16 mouse cellular contexts compared by ENCODE assay signal in genomic region chr5:110875286-110875685, GRCm38 (mm10). TPM values are rescaled to one million over a fixed set of nuclear protein-coding genes. Genes with fewer than 3 reads are reported as not detected.
A peak's percentile ranks its signal among the peaks of the same experiment; 100 is the strongest.
DNase-seq lines count a peak whose midpoint lies in the region; ATAC-seq lines count a peak whose summit lies in the region.
"Had no signal": no experiment of that assay in that cellular context is flagged by ENCODE, and none has a peak within 500 bp of the region (broad histone marks: within the 10 kb centered on the region; RNA-seq: fewer than 3 reads in every experiment).

No protein-coding gene starts in this region.

- H3K36me3 ChIP-seq in heart, embryonic 13.5 days = peaks cover 28% of the 10 kb centered on the region
- H3K36me3 ChIP-seq in midbrain, embryonic 10.5 days = peaks cover 51% of the 10 kb centered on the region
- no peaks in the 10 kb centered on the region for H3K36me3 ChIP-seq in midbrain, embryonic 14.5 days (ENCODE audit: control insufficient read depth, insufficient read depth, low read length)
- H3K36me3 ChIP-seq in limb, embryonic 13.5 days = peaks cover 18% of the 10 kb centered on the region; the same call in 1 of the 2 replicates
- peaks cover 56% of the 10 kb centered on the region for H3K36me3 ChIP-seq in liver, embryonic 13.5 days
- H3K36me3 ChIP-seq: neural tube, embryonic 15.5 days had no signal

- no peak overlapping the region for H3K4me3 ChIP-seq in heart, embryonic 13.5 days
- H3K4me3 ChIP-seq in midbrain, embryonic 10.5 days = no peak overlapping the region
- no peak overlapping the region for H3K4me3 ChIP-seq in midbrain, embryonic 14.5 days (replicated peaks; ENCODE audit: low read depth, low read length)
- H3K4me3 ChIP-seq in limb, embryonic 13.5 days = no peak overlapping the region
- no peak overlapping the region for H3K4me3 ChIP-seq in liver, embryonic 13.5 days (replicated peaks)
- H3K4me3 ChIP-seq: liver, embryonic 15.5 days; neural tube, embryonic 15.5 days had no signal

- H3K9ac ChIP-seq in heart, embryonic 13.5 days = no peak overlapping the region; the same call in 1 of the 2 replicates
- no peak overlapping the region for H3K9ac ChIP-seq in midbrain, embryonic 14.5 days (replicated peaks; ENCODE audit: low read length)
- 0 out of 2 replicates have a peak overlapping the region, but pooled peaks have one; percentile 19 for H3K9ac ChIP-seq in limb, embryonic 13.5 days
- H3K9ac ChIP-seq in liver, embryonic 13.5 days = no peak overlapping the region; the same call in 1 of the 2 replicates
- H3K9ac ChIP-seq: liver, embryonic 15.5 days; neural tube, embryonic 15.5 days had no signal

- no peak for ATAC-seq in heart, embryonic 13.5 days (ENCODE audit: extremely low read depth, insufficient number of reproducible peaks, low FRiP score, low TSS enrichment)
- no peak for ATAC-seq in midbrain, embryonic 14.5 days (ENCODE audit: low FRiP score, low TSS enrichment)
- peak; percentile 25; the same call in 1 of the 2 replicates for ATAC-seq in limb, embryonic 13.5 days (ENCODE audit: low FRiP score, low read depth)
- peak; percentile 54 for ATAC-seq in liver, embryonic 13.5 days (ENCODE audit: low read depth)
- ATAC-seq in erythroid progenitor cell, adult 5-6 weeks (replicated peaks; ENCODE audit: low FRiP score, poor library complexity, severe bottlenecking) = no peak
- ATAC-seq: lung, postnatal 0 days; midbrain, embryonic 16.5 days had no signal

- H3K27me3 ChIP-seq in heart, embryonic 13.5 days (replicated peaks) = no peaks in the 10 kb centered on the region
- no peaks in the 10 kb centered on the region; the same call in 1 of the 2 replicates for H3K27me3 ChIP-seq in midbrain, embryonic 10.5 days (ENCODE audit: low read depth, poor library complexity, severe bottlenecking)
- H3K27me3 ChIP-seq in midbrain, embryonic 14.5 days (ENCODE audit: control insufficient read depth, insufficient read depth, low read length) = no peaks in the 10 kb centered on the region
- no peaks in the 10 kb centered on the region for H3K27me3 ChIP-seq in limb, embryonic 13.5 days
- no peaks in the 10 kb centered on the region for H3K27me3 ChIP-seq in liver, embryonic 13.5 days
- H3K27me3 ChIP-seq: liver, embryonic 15.5 days; neural tube, embryonic 15.5 days had no signal

- WGBS in heart, embryonic 13.5 days = 83% methylated on average over 1 of the region's 1 CpGs
- WGBS in midbrain, embryonic 10.5 days = 100% methylated on average over 1 of the region's 1 CpGs
- WGBS in midbrain, embryonic 14.5 days = 97% methylated on average over 1 of the region's 1 CpGs
- 73% methylated on average over 1 of the region's 1 CpGs for WGBS in limb, embryonic 13.5 days
- WGBS in liver, embryonic 13.5 days (ENCODE audit: insufficient replicate concordance) = 94% methylated on average over 1 of the region's 1 CpGs

- no peaks in the 10 kb centered on the region for H3K9me3 ChIP-seq in heart, embryonic 13.5 days
- H3K9me3 ChIP-seq in midbrain, embryonic 10.5 days (replicated peaks) = no peaks in the 10 kb centered on the region
- H3K9me3 ChIP-seq in midbrain, embryonic 14.5 days (ENCODE audit: control insufficient read depth, low read length) = no peaks in the 10 kb centered on the region
- no peaks in the 10 kb centered on the region for H3K9me3 ChIP-seq in limb, embryonic 13.5 days
- H3K9me3 ChIP-seq in liver, embryonic 13.5 days (replicated peaks) = no peaks in the 10 kb centered on the region
- H3K9me3 ChIP-seq: liver, embryonic 15.5 days; neural tube, embryonic 15.5 days had no signal

- peaks cover 19% of the 10 kb centered on the region for H3K4me1 ChIP-seq in heart, embryonic 13.5 days
- peaks cover 23% of the 10 kb centered on the region for H3K4me1 ChIP-seq in midbrain, embryonic 10.5 days
- peaks cover 19% of the 10 kb centered on the region for H3K4me1 ChIP-seq in midbrain, embryonic 14.5 days (ENCODE audit: control insufficient read depth, insufficient read depth, low read length)
- peaks cover 41% of the 10 kb centered on the region for H3K4me1 ChIP-seq in limb, embryonic 13.5 days
- peaks cover 25% of the 10 kb centered on the region for H3K4me1 ChIP-seq in liver, embryonic 13.5 days (replicated peaks)

- no peak overlapping the region for H3K4me2 ChIP-seq in heart, embryonic 13.5 days
- no peak overlapping the region for H3K4me2 ChIP-seq in midbrain, embryonic 14.5 days (ENCODE audit: low read length)
- H3K4me2 ChIP-seq in limb, embryonic 13.5 days (replicated peaks) = no peak overlapping the region; the same call in 1 of the 2 replicates
- no peak overlapping the region for H3K4me2 ChIP-seq in liver, embryonic 13.5 days
- H3K4me2 ChIP-seq: liver, embryonic 15.5 days; neural tube, embryonic 15.5 days had no signal

- no peak for DNase-seq in heart, adult 9 months (ENCODE audit: low spot score in 2 of 2)
- no peak for DNase-seq in midbrain, embryonic 10.5 days (ENCODE audit: low spot score)
- DNase-seq in midbrain, embryonic 14.5 days = no peak
- DNase-seq in liver, embryonic 13.5 days = no peak
- DNase-seq in gastrocnemius, adult 8-10 months (ENCODE audit: low spot score in 2 of 2) = no peak
- DNase-seq: cerebellum, adult 2 months; heart, adult 18-20 months; kidney, adult 9 months; right cerebral cortex, postnatal 25 days had no signal

- peak overlapping the region; percentile 54 for H3K27ac ChIP-seq in heart, embryonic 13.5 days (replicated peaks)
- peak overlapping the region; percentile 46; the same call in 1 of the 2 replicates for H3K27ac ChIP-seq in midbrain, embryonic 10.5 days (replicated peaks)
- H3K27ac ChIP-seq in midbrain, embryonic 14.5 days (replicated peaks; ENCODE audit: low read depth, low read length) = no peak overlapping the region
- H3K27ac ChIP-seq in limb, embryonic 13.5 days = peak overlapping the region; percentile 77; the same call in 1 of the 2 replicates
- H3K27ac ChIP-seq in liver, embryonic 13.5 days = no peak overlapping the region
- H3K27ac ChIP-seq: liver, embryonic 15.5 days; neural tube, embryonic 15.5 days had no signal

RNA-seq across cellular contexts. Expression of gene Ttc28, which starts 4.3 kb away (rescaled TPM):
- 5.7 and 7.6 TPM in 2 replicates for polyA plus RNA-seq in heart, embryonic 13.5 days (2015; fragmentation: Nextera tagmentation; extraction: Ambion mirVana)
- 9.4 and 14.9 TPM in 2 replicates for polyA plus RNA-seq in midbrain, embryonic 10.5 days (2016; fragmentation: Nextera tagmentation; extraction: Ambion mirVana)
- 29.9 and 30.9 TPM in 2 replicates for polyA plus RNA-seq in midbrain, embryonic 14.5 days (2014; fragmentation: Nextera tagmentation; extraction: Ambion mirVana)
- polyA plus RNA-seq in limb, embryonic 13.5 days (2015; fragmentation: Nextera tagmentation; extraction: Ambion mirVana) = 17.6 and 18.0 TPM in 2 replicates
- 0.95 and 1.1 TPM in 2 replicates for polyA plus RNA-seq in liver, embryonic 13.5 days (2015; fragmentation: Nextera tagmentation; extraction: Ambion mirVana)
- total RNA-seq in erythroid progenitor cell, adult 5-6 weeks (2015; ENCODE audit: low replicate concordance) = 4.2 and 5.4 TPM in 2 replicates
- total RNA-seq in erythroid progenitor cell, adult 5-6 weeks (2017; ENCODE audit: low replicate concordance) = 3.9 and 6.8 TPM in 2 replicates
- 10 to 100 TPM; 14.9 to 18.9 (median 15.9) TPM for total RNA-seq in gastrocnemius, adult 8-10 months (2022)

RNA-seq across cellular contexts. Expression of gene Chek2, which starts 35.5 kb away (rescaled TPM):
- 18.2 and 19.8 TPM in 2 replicates for polyA plus RNA-seq in heart, embryonic 13.5 days (2015; fragmentation: Nextera tagmentation; extraction: Ambion mirVana)
- 39.5 and 44.3 TPM in 2 replicates for polyA plus RNA-seq in midbrain, embryonic 10.5 days (2016; fragmentation: Nextera tagmentation; extraction: Ambion mirVana)
- 2.5 and 5.9 TPM in 2 replicates for polyA plus RNA-seq in midbrain, embryonic 14.5 days (2014; fragmentation: Nextera tagmentation; extraction: Ambion mirVana)
- polyA plus RNA-seq in limb, embryonic 13.5 days (2015; fragmentation: Nextera tagmentation; extraction: Ambion mirVana) = 20.7 and 23.6 TPM in 2 replicates
- 40.2 and 42.0 TPM in 2 replicates for polyA plus RNA-seq in liver, embryonic 13.5 days (2015; fragmentation: Nextera tagmentation; extraction: Ambion mirVana)
- 55.9 and 67.5 TPM in 2 replicates for total RNA-seq in erythroid progenitor cell, adult 5-6 weeks (2015; ENCODE audit: low replicate concordance)
- total RNA-seq in erythroid progenitor cell, adult 5-6 weeks (2017; ENCODE audit: low replicate concordance) = 93.8 and 111 TPM in 2 replicates
- total RNA-seq in gastrocnemius, adult 8-10 months (2022) = 1 to 10 TPM in 1 of 4 experiments, under 1 TPM in 3; 0.46 to 1.1 (median 0.68) TPM

RNA-seq across cellular contexts. Expression of gene Hscb, which starts 35.7 kb away (rescaled TPM):
- polyA plus RNA-seq in heart, embryonic 13.5 days (2015; fragmentation: Nextera tagmentation; extraction: Ambion mirVana) = 28.3 and 29.7 TPM in 2 replicates
- polyA plus RNA-seq in midbrain, embryonic 10.5 days (2016; fragmentation: Nextera tagmentation; extraction: Ambion mirVana) = 26.9 and 28.1 TPM in 2 replicates
- 8.1 and 8.9 TPM in 2 replicates for polyA plus RNA-seq in midbrain, embryonic 14.5 days (2014; fragmentation: Nextera tagmentation; extraction: Ambion mirVana)
- polyA plus RNA-seq in limb, embryonic 13.5 days (2015; fragmentation: Nextera tagmentation; extraction: Ambion mirVana) = 26.5 and 30.1 TPM in 2 replicates
- polyA plus RNA-seq in liver, embryonic 13.5 days (2015; fragmentation: Nextera tagmentation; extraction: Ambion mirVana) = 61.8 and 62.4 TPM in 2 replicates
- 26.4 and 63.1 TPM in 2 replicates for total RNA-seq in erythroid progenitor cell, adult 5-6 weeks (2015; ENCODE audit: low replicate concordance)
- 38.1 and 50.4 TPM in 2 replicates for total RNA-seq in erythroid progenitor cell, adult 5-6 weeks (2017; ENCODE audit: low replicate concordance)
- 10 to 100 TPM; 12.9 to 18.1 (median 16.1) TPM for total RNA-seq in gastrocnemius, adult 8-10 months (2022)

Comparison
In these comparisons a context has a peak if more than half of its experiments do, and no peak if none do; other contexts are left out.
1. H3K27ac ChIP-seq: peak in heart, embryonic 13.5 days (single experiment), midbrain, embryonic 10.5 days (single experiment) and limb, embryonic 13.5 days (single experiment); none in midbrain, embryonic 14.5 days (single experiment) and liver, embryonic 13.5 days (single experiment).
2. ATAC-seq: peak in limb, embryonic 13.5 days (single experiment) and liver, embryonic 13.5 days (single experiment); none in heart, embryonic 13.5 days (single experiment), midbrain, embryonic 14.5 days (single experiment) and erythroid progenitor cell, adult 5-6 weeks (single experiment).